Mouse (Mus musculus) large intestine, adult 2 months (tissue): ENCODE data around the gene Cd2bp2. TPM values are rescaled to one million over a fixed set of nuclear protein-coding genes. Genes with fewer than 3 reads are reported as not detected.

ENCODE experiments used
- DNase-seq: peaks from one replicate; pipeline ENCODE4 v3.0.0-alpha.2; 2012; ENCODE audit warnings: low read depth, low spot score
- WGBS: fragments of 180-500 bp; shearing (Covaris S2); methylation state at CpG from one replicate; pipeline ENCODE4 v1.1.7; 2018; 5-methylcytosine and 5-hydroxymethylcytosine counted together
- polyA plus RNA-seq: library from polyadenylated mRNA; depleted of rRNA; stranded (reverse); fragments of >200 nt; gene quantifications from 2 replicates; pipeline ENCODE4 v1.2.3, GENCODE M21; 2012; rRNA removed

Cd2bp2 gene
- 25.1 and 28.6 TPM in 2 replicates for polyA plus RNA-seq

- DNase-seq: peak; percentile 94
- WGBS: under 1% methylated on average over 51 of the region's 51 CpGs
Measured at GRCm38 (mm10) chr7:127195544-127196295, at the start of gene Cd2bp2. Gene Cd2bp2 (minus strand): TSS chr7:127196050.

- 7% methylated on average over 33 of the region's 33 CpGs for WGBS
- no peak for DNase-seq
Measured at GRCm38 (mm10) chr7:127244658-127245510, 49.0 kb upstream of the Cd2bp2 start.

GRCm38 (mm10) chr7:127243870-127244657 lies 48.2 kb upstream of the Cd2bp2 start, which contains the start of gene Zfp771:
Gene Zfp771 (plus strand): TSS chr7:127244274.
- no peak for DNase-seq

GRCm38 (mm10) chr7:127243361-127243867 lies 47.6 kb upstream of the Cd2bp2 start:
- no peak for DNase-seq
- 41% methylated on average over 2 of the region's 2 CpGs for whole genome bisulfite sequencing

More at GRCm38 (mm10) chr7:127243870-127244657, 48.2 kb upstream of the Cd2bp2 start, which contains the start of gene Zfp771:
- 2% methylated on average over 56 of the region's 56 CpGs for WGBS

- WGBS: 89% methylated on average over 2 of the region's 2 CpGs
- no peak for DNase-seq
Measured at GRCm38 (mm10) chr7:127234777-127235176, 38.9 kb upstream of the Cd2bp2 start.

- no peak for DNase-seq
- WGBS: 2% methylated on average over 9 of the region's 9 CpGs
Measured at GRCm38 (mm10) chr7:127233765-127234164, 37.9 kb upstream of the Cd2bp2 start.

GRCm38 (mm10) chr7:127233368-127233749 lies 37.5 kb upstream of the Cd2bp2 start:
- no peak for DNase-seq
- WGBS: under 1% methylated on average over 27 of the region's 27 CpGs

- DNase-seq: no peak
- WGBS: under 1% methylated on average over 64 of the region's 64 CpGs
Measured at GRCm38 (mm10) chr7:127232622-127233367, 36.9 kb upstream of the Cd2bp2 start, which contains the start of the genes Zfp553 and Sept1. Gene Zfp553 (plus strand): TSS chr7:127233061. Gene Sept1 (minus strand): TSS chr7:127233130.

- no peak for DNase-seq
- WGBS: 2% methylated on average over 20 of the region's 20 CpGs
Measured at GRCm38 (mm10) chr7:127231826-127232621, 36.2 kb upstream of the Cd2bp2 start.

- 28% methylated on average over 3 of the region's 3 CpGs for WGBS
Measured at GRCm38 (mm10) chr7:127231376-127231775, 35.5 kb upstream of the Cd2bp2 start.

GRCm38 (mm10) chr7:127228615-127229303 lies 32.9 kb upstream of the Cd2bp2 start:
- DNase-seq: no peak
- WGBS: 53% methylated on average over 4 of the region's 4 CpGs

More at GRCm38 (mm10) chr7:127231376-127231775, 35.5 kb upstream of the Cd2bp2 start:
- no peak for DNase-seq

- no peak for DNase-seq
- 53% methylated on average over 11 of the region's 11 CpGs for whole genome bisulfite sequencing
Measured at GRCm38 (mm10) chr7:127225147-127225995, 29.5 kb upstream of the Cd2bp2 start.

GRCm38 (mm10) chr7:127224616-127225015 lies 28.8 kb upstream of the Cd2bp2 start:
- 85% methylated on average over 6 of the region's 6 CpGs for WGBS

GRCm38 (mm10) chr7:127223515-127224478 lies 27.9 kb upstream of the Cd2bp2 start:
- no peak for DNase-seq
- WGBS: 70% methylated on average over 6 of the region's 6 CpGs

More at GRCm38 (mm10) chr7:127224616-127225015, 28.8 kb upstream of the Cd2bp2 start:
- DNase-seq: no peak

GRCm38 (mm10) chr7:127223106-127223505 lies 27.3 kb upstream of the Cd2bp2 start:
- no peak for DNase-seq
- WGBS: 97% methylated on average over 3 of the region's 3 CpGs
